Mouse (Mus musculus) adipocyte (in vitro differentiated cells): ENCODE measurements around the gene Clic5.
"Not testable (repeated sequence)": the region's sequence is repeated elsewhere in the genome, so short reads cannot be mapped to it uniquely, and the experiment has no call there.

Experiments
- DNase-seq: peaks from one replicate; pipeline ENCODE4 v3.0.0-alpha.2; 2016; ENCODE audit warnings: low spot score

Gene Clic5

DNA sequence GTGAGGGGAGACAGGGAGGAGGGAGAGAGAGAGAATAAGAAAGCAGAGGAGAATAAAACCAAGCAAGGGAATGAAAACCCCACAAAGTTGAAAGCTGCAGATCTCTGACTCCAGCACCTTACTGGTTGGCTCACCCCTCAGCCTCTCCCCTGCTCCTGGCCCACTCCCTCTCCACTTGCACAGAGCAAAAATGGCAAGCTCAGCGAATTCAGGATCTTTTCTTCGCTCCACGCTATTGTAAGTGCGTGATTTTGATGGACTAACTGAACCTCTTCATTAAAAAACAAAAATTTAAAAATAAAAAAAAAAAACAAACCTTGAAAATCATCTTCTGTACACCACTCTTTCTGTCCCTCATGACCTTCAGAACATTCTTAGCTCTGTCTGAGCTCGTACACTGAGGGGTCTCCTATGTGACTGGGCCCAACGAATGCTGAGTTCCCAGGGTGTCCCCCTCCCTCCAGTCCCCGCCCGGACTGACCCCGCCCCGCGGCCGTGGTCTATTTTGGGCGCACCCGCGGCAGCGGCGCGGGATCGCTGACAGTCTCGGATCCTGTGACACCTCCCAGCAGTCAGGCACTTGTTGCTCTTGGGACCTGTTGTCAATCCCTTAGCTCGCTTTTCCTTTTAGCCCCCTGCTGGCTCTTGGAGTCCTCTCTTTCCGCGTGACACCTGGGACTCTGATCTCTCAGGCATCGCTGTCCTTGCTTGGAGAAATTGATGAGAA lies at the start of gene Clic5:
Gene Clic5 (plus strand): TSS at position 543 of the 727 bp plus-strand sequence.
- no peak for DNase-seq

DNA sequence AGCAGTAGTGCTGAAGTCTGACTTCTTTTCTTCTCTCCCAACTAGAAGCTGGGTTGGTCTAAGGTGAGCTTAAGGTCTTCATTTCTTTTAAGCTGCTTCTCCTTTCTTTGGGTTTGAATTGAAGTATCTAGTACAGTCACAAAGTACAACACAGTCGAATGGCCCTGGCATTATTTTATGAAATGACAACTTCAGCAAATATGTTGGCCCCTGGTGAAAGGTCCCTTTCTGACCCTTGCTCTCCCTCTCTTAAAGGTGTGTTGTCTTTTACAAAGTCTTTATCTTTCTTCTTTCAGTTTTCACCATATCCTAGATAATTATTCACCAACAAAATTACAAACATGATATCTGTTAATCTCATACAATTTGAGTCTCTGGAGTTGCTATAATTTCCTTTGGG lies 42.6 kb upstream of the Clic5 start:
- no peak for DNase-seq

DNA sequence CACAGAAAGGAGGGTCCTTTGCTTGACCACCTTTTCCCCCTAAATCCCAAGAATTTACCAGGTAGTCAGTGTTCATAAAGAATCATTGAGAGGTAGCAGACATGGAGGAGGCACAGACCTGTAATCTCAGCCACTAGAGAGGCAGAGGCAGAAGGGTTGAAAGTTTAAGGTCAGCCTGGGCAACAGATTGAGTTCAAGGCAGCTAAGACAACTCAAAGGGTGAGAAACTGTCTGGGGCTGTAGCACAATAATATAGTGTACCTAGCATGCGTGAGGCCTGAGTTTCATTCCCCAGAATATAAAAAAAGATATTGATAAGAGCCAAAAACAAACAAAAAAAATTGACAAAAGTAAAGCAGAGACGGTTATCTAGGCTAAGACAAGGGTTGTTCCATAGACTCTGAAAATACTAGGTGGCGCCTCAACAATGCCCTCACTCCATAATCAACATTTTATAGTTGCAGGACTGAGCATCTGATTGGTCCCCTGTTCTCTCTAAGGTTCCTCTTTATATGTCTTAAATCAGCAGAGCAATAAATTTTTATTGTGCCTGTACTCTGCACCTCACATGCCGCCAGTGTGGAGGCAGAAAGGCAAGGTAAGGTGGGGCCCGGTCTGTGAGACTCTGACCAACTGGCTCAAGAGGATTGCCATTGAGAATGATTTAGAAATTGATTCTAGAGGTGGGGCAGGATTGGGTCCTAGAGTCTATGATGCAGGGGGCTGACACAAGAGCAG lies 40.1 kb upstream of the Clic5 start:
- no peak for DNase-seq

DNA sequence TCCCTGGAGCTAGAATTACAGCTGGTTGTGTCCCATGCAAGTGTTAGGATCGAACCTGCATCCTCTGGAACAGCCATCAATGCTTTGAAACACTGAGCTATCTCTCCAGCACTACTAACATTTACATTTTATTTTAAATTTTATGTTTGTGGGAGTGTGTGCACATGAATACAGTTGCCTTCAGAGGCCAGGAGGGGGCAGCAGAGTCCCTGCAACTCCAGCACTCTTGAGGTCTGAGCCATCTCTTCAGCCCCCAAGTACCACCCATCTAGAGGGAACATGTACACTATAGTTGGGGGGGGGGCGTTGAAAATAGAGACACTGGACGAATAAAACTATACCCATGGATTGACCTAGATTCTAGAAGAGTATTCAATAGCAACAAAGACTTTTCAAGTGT lies 37.3 kb upstream of the Clic5 start:
- DNase-seq: peak; percentile 18

DNA sequence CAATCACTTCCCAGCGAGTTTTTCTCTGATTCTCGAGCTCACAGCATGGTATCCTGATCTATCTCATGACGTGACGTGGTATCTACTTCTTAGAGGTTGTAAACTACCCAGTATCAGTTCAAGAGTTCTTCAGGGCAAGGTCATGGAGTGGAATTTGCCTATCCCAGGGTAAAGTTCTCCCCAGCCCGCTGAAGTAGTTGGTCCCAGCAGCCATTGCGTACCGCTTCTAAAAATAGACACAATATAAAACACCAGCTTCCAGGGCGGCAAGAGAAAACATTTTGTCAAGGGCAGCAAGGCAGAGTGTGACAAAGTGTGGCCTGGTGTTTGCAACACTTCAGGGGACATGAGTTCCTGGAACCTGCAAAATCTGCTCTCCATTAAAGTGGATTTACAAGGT lies 36.5 kb upstream of the Clic5 start:
- no peak for DNase-seq

DNA sequence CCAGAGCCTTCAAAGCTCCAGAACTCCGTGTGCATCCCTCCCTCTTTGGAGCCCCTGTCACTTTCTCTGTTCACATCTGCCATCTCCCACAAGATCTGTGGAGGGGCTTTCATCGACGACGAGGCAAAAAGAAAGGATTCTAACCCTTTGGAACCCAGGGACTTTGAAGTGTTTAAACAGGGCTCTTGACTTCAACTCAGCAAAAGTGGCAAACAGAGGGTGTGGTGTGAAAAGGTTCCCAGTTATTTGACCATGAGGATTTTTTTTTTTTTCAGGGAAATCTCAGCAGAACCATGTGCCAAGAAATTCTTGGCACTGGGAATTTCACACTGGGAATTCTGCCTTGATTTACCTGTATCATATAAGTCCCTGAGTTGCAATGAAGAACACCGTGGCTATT lies 34.5 kb upstream of the Clic5 start:
- no peak for DNase-seq

DNA sequence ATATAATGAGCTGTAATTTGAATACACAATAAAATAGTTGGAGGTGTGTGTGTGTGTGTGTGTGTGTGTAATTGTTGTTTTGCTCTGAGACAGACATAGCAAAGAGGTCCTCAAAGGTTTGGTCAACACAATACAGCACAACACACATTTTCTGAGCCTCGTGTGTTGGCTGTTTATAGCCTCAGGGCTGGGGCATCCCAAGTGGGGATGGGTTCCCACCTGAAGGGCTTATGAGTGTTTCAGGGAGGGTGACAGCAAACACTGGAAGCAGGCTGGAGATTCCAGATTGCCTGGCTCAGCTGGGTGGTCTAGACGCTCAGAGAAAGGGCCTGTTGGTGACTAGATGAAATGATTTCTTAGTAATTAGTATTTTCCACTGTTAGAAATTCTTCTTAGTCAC lies 33.2 kb upstream of the Clic5 start:
- no peak for DNase-seq

DNA sequence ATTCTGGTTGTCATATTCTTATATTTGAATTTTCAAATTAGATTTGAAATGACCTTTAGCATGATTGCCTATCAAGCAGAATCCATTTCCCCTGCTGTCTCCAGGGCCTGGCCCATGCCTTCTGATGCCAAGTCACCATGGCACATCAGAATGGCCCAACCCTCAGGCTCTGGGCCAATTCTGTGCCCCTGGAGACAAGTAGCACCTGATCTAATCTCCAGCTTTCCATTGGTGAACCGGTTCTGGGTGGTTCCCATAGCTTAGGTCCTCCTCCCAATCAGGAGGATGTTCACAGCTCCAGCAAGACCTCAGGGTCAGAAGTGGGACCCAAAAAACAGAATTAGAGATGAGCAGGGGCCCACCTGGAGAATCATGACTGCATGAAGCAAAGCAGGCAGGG lies 30.2 kb upstream of the Clic5 start:
- DNase-seq: peak; percentile 42

DNA sequence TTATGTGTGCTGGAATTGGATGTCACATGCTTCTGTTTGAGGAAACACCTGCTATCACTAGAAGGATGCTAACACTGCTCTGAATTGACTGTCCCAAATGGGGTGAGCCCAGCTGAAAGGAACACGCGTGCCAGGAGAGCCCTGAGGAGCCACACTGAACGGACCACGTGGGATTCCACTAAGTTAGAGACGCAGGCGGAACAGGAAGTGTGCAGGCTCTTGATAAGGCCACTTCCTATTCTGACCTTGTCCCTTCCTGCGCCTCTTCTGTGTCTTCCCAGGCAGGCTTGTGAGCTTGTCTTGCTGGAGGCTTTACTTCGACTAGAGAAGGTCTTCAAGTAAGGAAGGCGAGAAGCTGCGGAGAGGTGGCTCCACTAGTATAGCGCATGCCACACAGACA lies 27.9 kb upstream of the Clic5 start:
- no peak for DNase-seq

DNA sequence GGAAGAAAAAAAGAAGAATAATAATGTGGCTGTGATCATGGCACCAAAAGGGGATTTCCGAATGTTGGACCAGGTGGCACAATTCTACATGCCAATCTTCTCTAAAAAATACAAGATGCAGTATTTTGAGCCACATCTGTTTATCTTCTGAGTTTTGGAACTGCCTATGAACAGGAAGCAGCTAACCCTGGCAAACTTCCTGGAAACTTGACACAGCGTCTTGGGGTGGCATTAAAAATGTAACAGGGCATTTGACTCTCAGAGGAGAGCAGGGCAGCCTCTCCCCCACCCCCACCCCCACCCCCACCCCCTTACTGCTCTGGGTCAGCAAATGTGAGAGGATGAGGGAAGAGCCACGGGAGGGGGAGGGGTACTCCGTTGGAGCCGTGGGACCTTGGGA lies 25.9 kb upstream of the Clic5 start:
- peak; percentile 50 for DNase-seq

DNA sequence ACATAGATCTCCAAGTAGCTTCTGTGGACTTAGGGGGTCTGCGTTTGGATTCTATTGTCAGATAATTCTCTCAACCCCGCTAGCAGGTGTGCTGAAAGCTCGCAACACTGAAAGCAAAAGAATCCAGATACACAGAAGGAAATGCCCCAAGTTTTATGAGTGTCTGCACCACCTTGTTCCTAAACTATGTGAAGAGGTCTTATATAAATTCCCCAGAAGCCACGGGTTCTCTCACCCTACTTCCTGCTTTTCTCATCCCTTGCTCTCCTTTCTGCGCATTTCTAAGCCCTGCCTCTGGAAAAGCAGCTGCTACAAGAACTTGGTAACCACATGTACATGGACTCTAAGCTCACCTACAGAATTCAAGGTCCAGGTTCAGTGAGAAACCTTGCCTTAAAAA lies 25.4 kb upstream of the Clic5 start:
- no peak for DNase-seq

DNA sequence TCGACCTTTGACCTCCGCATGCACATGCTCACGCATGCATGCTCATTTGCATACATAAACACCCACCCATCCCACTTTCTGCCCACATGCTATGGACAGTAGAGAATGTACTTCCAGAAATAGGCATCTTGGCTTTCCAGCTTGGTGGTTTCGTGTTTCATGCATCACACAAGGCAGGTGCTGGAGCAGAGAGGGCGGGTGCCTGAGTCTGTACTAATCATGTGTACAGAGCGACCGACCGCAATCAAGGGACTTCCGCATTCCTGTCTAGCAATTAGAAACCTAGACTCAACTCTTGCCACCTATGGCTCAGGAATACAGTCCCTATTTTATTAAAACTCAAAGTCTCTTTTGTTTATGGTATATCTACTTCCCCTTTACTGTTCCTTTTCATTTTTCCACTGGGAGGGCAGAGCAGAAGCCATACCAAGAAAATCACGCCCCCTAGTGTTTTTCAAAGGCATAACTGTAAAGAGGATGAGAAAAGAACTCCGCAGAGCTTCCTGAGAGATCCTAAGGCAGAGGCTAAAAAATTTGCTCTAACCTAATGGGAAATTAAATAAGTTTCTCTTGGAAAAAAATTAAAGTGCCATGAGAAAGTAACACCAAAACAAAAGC lies 22.5 kb upstream of the Clic5 start:
- DNase-seq: no peak

DNA sequence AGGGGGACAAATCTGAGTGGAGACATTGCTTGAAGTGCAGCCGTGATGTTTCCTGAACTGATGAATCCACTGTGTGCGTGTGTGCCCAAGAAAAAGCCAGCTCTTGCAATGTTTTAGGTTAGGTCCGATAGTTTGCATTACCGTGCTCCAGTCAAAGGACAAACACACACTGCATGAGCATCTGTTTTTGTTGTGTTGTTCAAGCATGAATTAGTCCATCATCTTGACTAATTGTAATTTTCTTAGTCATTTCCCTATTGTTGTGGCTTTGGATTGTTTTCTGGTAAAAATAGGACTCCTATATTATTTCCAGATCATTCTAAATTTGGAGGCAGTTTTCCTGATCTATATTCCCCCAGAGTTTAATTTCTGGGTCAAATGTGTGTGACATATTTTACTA lies 18.7 kb upstream of the Clic5 start:
- DNase-seq: no peak

DNA sequence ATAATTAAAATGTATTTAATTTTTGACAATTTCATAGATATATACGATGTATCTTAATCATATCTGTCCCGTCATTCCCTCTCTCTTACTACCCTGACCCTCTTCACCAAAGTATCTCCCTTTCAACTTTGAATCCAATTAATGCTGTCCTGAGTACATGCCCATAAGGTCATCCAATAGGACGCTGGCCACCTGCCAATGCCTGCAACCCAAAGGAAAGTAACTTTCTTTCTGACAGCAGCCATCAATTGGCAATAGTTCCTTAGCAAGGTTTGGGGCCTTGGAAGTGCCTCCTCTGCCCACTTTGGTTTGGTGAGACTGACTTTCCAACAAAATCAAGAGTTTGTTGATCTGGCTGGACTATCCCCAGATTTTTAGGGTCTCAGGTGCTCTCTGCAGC lies 18.1 kb upstream of the Clic5 start:
- DNase-seq: no peak

DNA sequence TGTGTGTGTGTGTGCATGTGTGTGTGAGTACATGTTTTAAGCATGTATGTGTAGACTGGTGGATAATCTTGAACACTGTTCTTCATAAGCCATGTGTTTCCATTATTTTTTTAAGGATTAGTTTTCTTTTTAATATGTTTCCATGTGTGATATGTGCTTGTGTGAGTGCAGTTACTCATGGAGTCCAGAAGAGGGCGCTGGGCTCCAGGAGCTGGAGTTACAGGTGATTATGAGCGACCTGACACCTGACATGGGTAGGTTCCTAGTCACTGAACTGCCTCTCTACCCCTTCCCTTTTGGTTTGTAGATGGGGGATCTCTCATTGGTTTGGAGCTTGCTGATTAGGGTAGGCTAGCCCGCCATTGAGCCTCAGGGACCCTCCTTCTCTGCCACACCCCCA lies 16.5 kb upstream of the Clic5 start:
- no peak for DNase-seq

DNA sequence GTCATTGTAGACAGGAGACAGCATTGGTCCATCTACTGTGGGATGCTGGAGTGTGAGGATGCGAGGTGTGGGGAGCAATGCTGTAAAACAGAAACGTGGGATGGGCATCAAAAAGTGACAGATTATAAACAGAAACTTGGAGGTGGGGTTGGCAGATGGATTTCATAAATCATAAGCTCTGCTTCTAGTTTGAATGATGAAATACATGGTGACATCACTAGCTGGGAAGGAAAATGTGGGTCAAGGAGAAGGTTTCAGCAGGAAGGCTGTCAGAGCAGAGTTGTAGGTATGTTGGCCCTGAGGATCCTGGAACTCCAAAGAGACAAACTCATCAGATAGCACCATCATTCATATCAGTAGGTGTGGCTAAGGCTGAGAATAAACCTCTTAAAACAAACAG lies 15.0 kb upstream of the Clic5 start:
- peak; percentile 50 for DNase-seq

DNA sequence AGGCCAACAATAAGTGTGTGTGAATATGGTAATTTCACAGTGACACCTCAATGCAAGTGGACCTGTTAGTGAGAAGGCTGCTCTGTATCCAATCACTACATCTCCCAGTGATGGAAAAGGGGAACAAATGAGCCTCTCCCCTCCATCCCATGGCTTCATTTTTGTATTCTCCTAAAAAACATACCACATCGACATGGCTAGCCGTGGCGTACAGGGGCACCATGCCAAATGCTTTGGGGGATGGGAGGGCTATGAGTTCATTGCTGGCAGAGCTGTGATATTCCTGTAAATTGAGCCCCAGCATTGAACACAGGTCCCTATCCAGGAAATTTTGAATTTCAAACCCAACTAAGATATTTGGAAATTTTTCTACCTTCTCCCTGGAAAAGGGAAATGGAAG lies 11.1 kb upstream of the Clic5 start:
- DNase-seq: no peak

DNA sequence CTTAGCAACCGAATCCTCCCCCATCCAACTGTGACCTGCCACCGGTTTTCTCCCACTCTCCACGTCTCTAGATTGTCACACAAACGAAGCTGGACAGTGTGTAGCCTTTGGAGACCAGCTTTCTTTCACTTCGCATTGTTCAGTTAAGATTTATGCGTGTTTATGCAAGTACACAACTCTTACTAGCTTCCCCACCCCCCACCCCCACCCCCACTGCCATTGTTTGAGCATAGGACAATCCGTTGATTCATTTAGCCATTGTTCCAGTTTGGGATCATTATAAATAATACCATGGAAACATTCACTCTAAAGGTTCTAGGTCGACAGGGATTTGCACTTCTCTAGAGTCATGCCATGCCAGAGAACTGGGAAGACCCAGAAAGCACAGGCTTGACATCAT lies 7.0 kb upstream of the Clic5 start:
- no peak for DNase-seq

DNA sequence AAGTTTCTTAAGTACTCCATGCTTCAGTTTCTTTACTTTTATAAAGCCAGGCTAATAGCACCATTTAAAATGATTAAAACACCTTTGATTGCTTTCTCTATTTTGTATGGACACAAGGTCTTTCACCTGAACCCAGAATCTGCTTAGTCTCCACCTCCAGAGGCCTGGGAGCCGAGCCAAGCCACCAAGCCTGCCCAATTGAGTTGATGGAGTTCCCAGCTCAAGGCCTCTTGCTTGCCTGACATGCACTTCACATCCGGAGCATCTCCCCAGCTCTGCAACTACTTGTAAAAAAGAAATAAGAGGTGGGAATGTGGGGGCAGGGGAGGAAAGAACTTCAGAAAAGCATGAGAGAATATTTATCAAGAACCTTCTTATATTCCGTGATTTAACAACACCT lies 1.5 kb upstream of the Clic5 start:
- no peak for DNase-seq

DNA sequence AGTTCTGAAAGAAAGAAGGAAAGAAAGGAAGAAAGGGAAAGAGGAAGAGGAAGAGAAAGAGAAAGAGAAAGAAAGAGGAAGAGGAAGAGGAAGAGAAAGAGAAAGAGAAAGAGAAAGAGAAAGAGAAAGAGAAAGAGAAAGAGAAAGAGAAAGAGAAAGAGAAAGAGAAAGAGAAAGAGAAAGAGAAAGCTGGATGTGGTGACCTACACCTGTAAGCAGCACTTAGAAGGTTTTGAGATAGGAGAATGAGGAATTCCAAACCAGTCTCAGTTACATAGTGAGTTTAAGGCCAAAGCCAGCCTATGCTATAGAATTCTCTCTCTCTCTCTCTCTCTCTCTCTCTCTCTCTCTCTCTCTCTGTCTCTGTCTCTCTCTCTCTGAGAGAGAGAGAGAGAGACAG lies 847 bp upstream of the Clic5 start:
- DNase-seq: not testable (repeated sequence)

DNA sequence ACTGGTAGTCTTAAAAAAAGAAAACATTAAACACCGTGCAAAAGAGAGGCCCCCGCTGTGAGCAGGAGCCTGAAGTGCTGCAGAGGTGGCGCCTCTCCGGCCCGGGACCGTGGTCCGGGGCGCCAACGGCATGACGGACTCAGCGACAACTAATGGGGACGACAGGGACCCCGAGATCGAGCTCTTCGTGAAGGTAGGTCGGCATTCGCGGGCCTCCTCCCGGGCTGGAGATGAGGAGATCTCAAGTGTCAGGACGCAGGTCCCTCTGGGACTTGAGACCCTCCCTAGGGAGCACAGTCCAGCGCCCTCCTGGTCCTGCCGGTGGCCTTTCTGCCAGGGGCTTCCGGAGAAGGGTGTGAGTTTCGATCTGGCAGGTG lies 373 bp downstream of the Clic5 start:
- DNase-seq: no peak

DNA sequence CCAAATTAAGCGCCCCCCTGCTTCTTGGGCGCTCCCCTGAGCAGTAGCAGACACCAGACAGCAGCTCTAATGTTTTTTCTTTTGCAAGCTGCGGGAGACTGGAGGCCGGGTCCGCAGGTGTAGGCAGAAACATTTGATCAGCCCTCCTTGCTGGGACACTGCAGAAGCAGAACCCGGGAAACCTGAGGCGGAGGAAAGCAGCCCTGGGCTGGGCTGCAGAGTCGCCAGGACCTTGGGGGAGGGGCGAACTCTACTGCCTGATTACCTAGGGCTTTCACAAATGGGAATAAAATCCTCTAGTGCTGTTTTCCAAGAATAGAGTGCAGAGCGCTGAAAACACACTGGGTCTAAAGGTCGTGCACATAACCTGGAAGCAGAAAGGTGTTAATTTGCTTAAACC lies 1.3 kb downstream of the Clic5 start:
- no peak for DNase-seq

DNA sequence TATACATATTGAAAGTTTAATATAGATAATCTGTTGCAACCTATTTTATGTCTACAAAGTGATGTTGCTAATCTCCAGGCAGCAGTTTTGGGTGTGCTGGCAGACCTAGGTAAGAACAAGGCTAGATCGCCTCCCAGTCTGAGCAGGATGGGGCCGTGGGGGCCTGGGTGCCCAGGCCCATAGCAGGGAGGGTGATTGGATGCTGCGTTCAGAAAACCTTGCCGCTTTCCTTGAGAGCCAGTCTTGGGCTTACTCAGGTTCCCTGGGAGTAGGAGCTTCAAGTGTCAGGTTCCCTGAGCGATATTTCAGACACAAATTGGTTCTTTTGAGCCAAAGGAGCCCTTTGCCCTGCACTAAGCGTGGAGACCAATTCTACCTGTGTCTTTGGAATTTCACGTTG lies 1.9 kb downstream of the Clic5 start:
- DNase-seq: no peak

DNA sequence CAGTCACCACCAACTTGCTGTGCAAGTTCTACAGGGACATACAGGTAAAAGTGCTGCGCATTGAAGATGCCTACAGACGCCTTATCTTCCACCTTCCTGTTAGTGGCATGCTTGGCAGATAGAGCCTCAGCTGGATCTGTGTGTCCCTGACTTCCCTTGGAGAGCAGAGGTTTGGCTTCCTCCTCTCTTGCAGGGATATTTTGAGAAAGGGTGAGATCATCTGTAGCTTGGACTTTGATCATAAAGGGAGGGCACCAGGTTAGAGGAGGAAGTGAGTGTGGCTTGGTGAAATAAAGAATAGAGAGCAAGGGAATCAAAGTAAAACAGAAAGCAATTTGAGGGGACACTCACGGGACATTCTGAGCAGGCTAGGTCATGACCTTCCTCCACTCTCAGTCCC lies 4.6 kb downstream of the Clic5 start:
- DNase-seq: no peak
